Mouse (Mus musculus): ENCODE data around the gene Gm8890.
"Not testable (repeated sequence)": the region's sequence is repeated elsewhere in the genome, so short reads cannot be mapped to it uniquely, and the experiment has no call there.

The Gm8890 gene

DNA sequence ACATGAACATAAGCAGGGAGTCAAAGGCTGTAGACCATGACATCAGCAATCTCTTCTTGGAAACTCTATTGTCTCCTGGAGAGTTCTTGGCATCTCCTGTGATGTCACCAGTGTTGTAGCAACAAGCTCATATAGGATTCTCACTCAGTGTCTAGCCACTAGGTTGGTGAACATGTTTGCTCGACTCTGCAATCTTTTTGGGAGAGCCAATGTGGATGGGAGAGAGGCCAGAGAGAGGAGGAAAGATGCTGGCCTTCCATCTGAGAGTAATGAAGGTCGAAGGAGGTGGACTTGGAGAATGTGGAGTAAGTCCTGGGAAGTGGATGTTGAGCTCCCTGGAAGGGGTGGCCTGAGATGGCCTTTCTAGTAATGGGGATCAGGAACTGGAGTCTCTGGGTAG is at the start of gene Gm8890:
Gene Gm8890, plus strand, starts transcription at position 301 of the 400 bp plus-strand sequence.
- not testable (repeated sequence) for DNase-seq

DNA sequence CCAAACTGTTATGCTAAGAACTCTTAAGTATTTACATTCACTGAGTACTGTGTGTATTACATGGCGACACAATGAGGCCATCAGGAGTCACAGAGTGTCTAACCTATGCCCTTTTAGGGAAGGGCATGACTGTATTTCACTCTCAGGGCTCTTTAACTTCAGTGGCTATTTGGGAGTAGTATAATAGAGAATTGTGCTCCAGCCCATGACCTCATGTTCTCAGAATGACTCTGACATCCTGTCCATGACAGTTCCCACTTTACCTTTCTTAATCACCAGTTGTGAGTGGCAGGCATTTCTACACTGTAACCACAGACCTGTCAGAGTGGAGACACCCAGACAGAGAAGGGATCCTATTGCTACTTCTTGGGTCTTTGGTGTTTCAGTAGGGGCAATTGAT is 388 bp downstream of the Gm8890 start:
- DNase-seq: not testable (repeated sequence)
